Mouse (Mus musculus): ENCODE measurements around the gene Ttyh3. TPM values are rescaled to one million over a fixed set of nuclear protein-coding genes. Genes with fewer than 3 reads are reported as not detected.

Ttyh3 gene
- polyA plus RNA-seq, 1 experiment, result 139 TPM

GRCm38 (mm10) chr5:140589082-140589774 lies 59.6 kb downstream of the Ttyh3 start:
- H3K27ac ChIP-seq (ENCODE audit: control insufficient read depth, insufficient read depth, low read length), result no peak overlapping the region
- DNase-seq, result no peak
- WGBS, result 95% methylated on average over 16 of the region's 16 CpGs
- H3K27me3 ChIP-seq (ENCODE audit: control insufficient read depth, insufficient read depth, low read length), result no peaks in the 10 kb centered on the region
- H3K36me3 ChIP-seq (ENCODE audit: control insufficient read depth, insufficient read depth, low read length), result no peaks in the 10 kb centered on the region
- TF ChIP-seq POLR2A (IDR thresholded peaks at IDR 0.05; ENCODE audit: control insufficient read depth, extremely low read depth, insufficient read depth, low read length, poor library complexity) (no peak), CTCF (IDR thresholded peaks at IDR 0.05; ENCODE audit: borderline replicate concordance, control insufficient read depth, extremely low read depth, insufficient read depth, low read length, poor library complexity) (no peak)
- peaks cover 7% of the 10 kb centered on the region for H3K4me1 ChIP-seq (replicated peaks; ENCODE audit: control insufficient read depth, insufficient read depth, low read length)
- H3K4me3 ChIP-seq (ENCODE audit: control insufficient read depth, insufficient read depth, low read length), result no peak overlapping the region

- Histone ChIP-seq H3K4me1 (replicated peaks; ENCODE audit: control insufficient read depth, insufficient read depth, low read length) (peaks cover 31% of the 10 kb centered on the region), H3K27ac (ENCODE audit: control insufficient read depth, insufficient read depth, low read length) (no peak overlapping the region), H3K36me3 (ENCODE audit: control insufficient read depth, insufficient read depth, low read length) (no peaks in the 10 kb centered on the region), H3K4me3 (ENCODE audit: control insufficient read depth, insufficient read depth, low read length) (no peak overlapping the region), H3K27me3 (ENCODE audit: control insufficient read depth, insufficient read depth, low read length) (no peaks in the 10 kb centered on the region)
- 87% methylated on average over 6 of the region's 6 CpGs for WGBS
- DNase-seq, result no peak
- TF ChIP-seq CTCF (IDR thresholded peaks at IDR 0.05; ENCODE audit: borderline replicate concordance, control insufficient read depth, extremely low read depth, insufficient read depth, low read length, poor library complexity), result no peak
Observed at GRCm38 (mm10) chr5:140583732-140584368, 65.0 kb downstream of the Ttyh3 start.

- H3K4me3 ChIP-seq (ENCODE audit: control insufficient read depth, insufficient read depth, low read length), result no peak overlapping the region
- H3K4me1 ChIP-seq (replicated peaks; ENCODE audit: control insufficient read depth, insufficient read depth, low read length), result peaks cover 31% of the 10 kb centered on the region
- H3K36me3 ChIP-seq (ENCODE audit: control insufficient read depth, insufficient read depth, low read length), result no peaks in the 10 kb centered on the region
- 77% methylated on average over 8 of the region's 8 CpGs for WGBS
- no peak for DNase-seq
- H3K27ac ChIP-seq (ENCODE audit: control insufficient read depth, insufficient read depth, low read length), result no peak overlapping the region
- no peak for TF ChIP-seq POLR2A (IDR thresholded peaks at IDR 0.05; ENCODE audit: control insufficient read depth, extremely low read depth, insufficient read depth, low read length, poor library complexity)
- H3K27me3 ChIP-seq (ENCODE audit: control insufficient read depth, insufficient read depth, low read length), result no peaks in the 10 kb centered on the region
Observed at GRCm38 (mm10) chr5:140582995-140583731, 65.7 kb downstream of the Ttyh3 start.

GRCm38 (mm10) chr5:140581569-140581968 lies 67.3 kb downstream of the Ttyh3 start:
- no peaks in the 10 kb centered on the region for H3K27me3 ChIP-seq (ENCODE audit: control insufficient read depth, insufficient read depth, low read length)
- DNase-seq, result no peak
- H3K4me3 ChIP-seq (ENCODE audit: control insufficient read depth, insufficient read depth, low read length), result no peak overlapping the region
- TF ChIP-seq POLR2A (IDR thresholded peaks at IDR 0.05; ENCODE audit: control insufficient read depth, extremely low read depth, insufficient read depth, low read length, poor library complexity) (no peak), CTCF (IDR thresholded peaks at IDR 0.05; ENCODE audit: borderline replicate concordance, control insufficient read depth, extremely low read depth, insufficient read depth, low read length, poor library complexity) (no peak)
- H3K27ac ChIP-seq (ENCODE audit: control insufficient read depth, insufficient read depth, low read length), result no peak overlapping the region
- H3K4me1 ChIP-seq (replicated peaks; ENCODE audit: control insufficient read depth, insufficient read depth, low read length), result peaks cover 27% of the 10 kb centered on the region
- WGBS, result 39% methylated on average over 5 of the region's 5 CpGs
- H3K36me3 ChIP-seq (ENCODE audit: control insufficient read depth, insufficient read depth, low read length), result no peaks in the 10 kb centered on the region

- Histone ChIP-seq H3K36me3 (ENCODE audit: control insufficient read depth, insufficient read depth, low read length) (no peaks in the 10 kb centered on the region), H3K4me1 (replicated peaks; ENCODE audit: control insufficient read depth, insufficient read depth, low read length) (peaks cover 33% of the 10 kb centered on the region), H3K4me3 (ENCODE audit: control insufficient read depth, insufficient read depth, low read length) (no peak overlapping the region), H3K27me3 (ENCODE audit: control insufficient read depth, insufficient read depth, low read length) (no peaks in the 10 kb centered on the region), H3K27ac (ENCODE audit: control insufficient read depth, insufficient read depth, low read length) (no peak overlapping the region)
- TF ChIP-seq POLR2A (IDR thresholded peaks at IDR 0.05; ENCODE audit: control insufficient read depth, extremely low read depth, insufficient read depth, low read length, poor library complexity), result no peak
- no peak for TF ChIP-seq CTCF (IDR thresholded peaks at IDR 0.05; ENCODE audit: borderline replicate concordance, control insufficient read depth, extremely low read depth, insufficient read depth, low read length, poor library complexity)
- no peak for DNase-seq
- 93% methylated on average over 6 of the region's 6 CpGs for WGBS
Observed at GRCm38 (mm10) chr5:140579771-140580170, 69.1 kb downstream of the Ttyh3 start.

GRCm38 (mm10) chr5:140579221-140579620 lies 69.6 kb downstream of the Ttyh3 start:
- no peak for DNase-seq
- peaks cover 32% of the 10 kb centered on the region for H3K4me1 ChIP-seq (replicated peaks; ENCODE audit: control insufficient read depth, insufficient read depth, low read length)
- no peaks in the 10 kb centered on the region for H3K36me3 ChIP-seq (ENCODE audit: control insufficient read depth, insufficient read depth, low read length)
- TF ChIP-seq CTCF (IDR thresholded peaks at IDR 0.05; ENCODE audit: borderline replicate concordance, control insufficient read depth, extremely low read depth, insufficient read depth, low read length, poor library complexity) (no peak), POLR2A (IDR thresholded peaks at IDR 0.05; ENCODE audit: control insufficient read depth, extremely low read depth, insufficient read depth, low read length, poor library complexity) (no peak)
- 93% methylated on average over 9 of the region's 9 CpGs for WGBS
- H3K27me3 ChIP-seq (ENCODE audit: control insufficient read depth, insufficient read depth, low read length), result no peaks in the 10 kb centered on the region
- H3K4me3 ChIP-seq (ENCODE audit: control insufficient read depth, insufficient read depth, low read length), result no peak overlapping the region
- no peak overlapping the region for H3K27ac ChIP-seq (ENCODE audit: control insufficient read depth, insufficient read depth, low read length)

All from thymus, adult 2 months (tissue).